Mouse (Mus musculus) lung, adult 2 months (tissue): Measurements from ENCODE around the gene Krtap5-2.

Experiments used
- CTCF ChIP-seq: fragments of 200-500 bp; IDR thresholded peaks from 2 replicates; pipeline ENCODE4 v1.5.1; 2011; ENCODE audit warnings: mild to moderate bottlenecking, low read length, control low read depth; ENCODE audit not compliant: insufficient read depth
- POLR2A ChIP-seq: fragments of 200-500 bp; IDR thresholded peaks from 2 replicates; pipeline ENCODE4 v1.6.1; 2011; ENCODE audit warnings: low read depth, mild to moderate bottlenecking, control low read depth, low read length, borderline replicate concordance; ENCODE audit errors: extremely low read depth

GRCm38 (mm10) chr7:142146033-142146432 is 29.8 kb downstream of the Krtap5-2 start:
- TF ChIP-seq CTCF (0 out of 2 replicates have a peak, but pooled peaks have one; percentile 8), POLR2A (no peak)
